Mouse (Mus musculus) spleen, adult 2 months (tissue): ENCODE measurements around the gene 1110004F10Rik. TPM values are rescaled to one million over a fixed set of nuclear protein-coding genes. Genes with fewer than 3 reads are reported as not detected.

Experiments used
- DNase-seq, 2 experiments: peaks; one replicate each; pipeline versions ENCODE4 v3.0.0 to v3.0.0-alpha.2; 2012 to 2021; ENCODE audit warnings: low spot score in 2 of 2, low read depth in 1 of 2
- H3K27ac ChIP-seq: fragments of 200-500 bp; 2 replicates; pipeline ENCODE4 v1.5.1; 2012; ENCODE audit warnings: low read length, inconsistent platforms; ENCODE audit not compliant: insufficient read depth
- H3K27me3 ChIP-seq: fragments of 200-500 bp; 2 replicates; pipeline ENCODE4 v1.6.1; 2012; ENCODE audit warnings: mild to moderate bottlenecking, moderate library complexity, low read length, inconsistent platforms; ENCODE audit not compliant: control insufficient read depth, insufficient read depth
- H3K36me3 ChIP-seq: fragments of 200-500 bp; 2 replicates; pipeline ENCODE4 v1.6.1; 2012; ENCODE audit warnings: mild to moderate bottlenecking, low read length, inconsistent platforms; ENCODE audit not compliant: control insufficient read depth, insufficient read depth
- H3K4me1 ChIP-seq: fragments of 200-500 bp; 2 replicates; pipeline ENCODE4 v1.6.1; 2011; ENCODE audit warnings: inconsistent platforms; ENCODE audit not compliant: control insufficient read depth, insufficient read depth, insufficient read length
- H3K4me3 ChIP-seq: fragments of 200-500 bp; 2 replicates; pipeline ENCODE4 v1.5.1; 2011; ENCODE audit warnings: mild to moderate bottlenecking, inconsistent platforms; ENCODE audit not compliant: insufficient read depth, insufficient read length; ENCODE audit errors: extremely low read depth
- CTCF ChIP-seq: fragments of 200-500 bp; IDR thresholded peaks from 2 replicates; pipeline ENCODE4 v1.5.1; 2011; ENCODE audit warnings: mild to moderate bottlenecking, inconsistent platforms; ENCODE audit not compliant: insufficient read depth, insufficient read length, insufficient replicate concordance; ENCODE audit errors: extremely low read depth
- POLR2A ChIP-seq: fragments of 200-500 bp; IDR thresholded peaks from 2 replicates; pipeline ENCODE4 v1.6.1; 2011; ENCODE audit warnings: low read depth, low read length, inconsistent platforms
- WGBS: fragments of 180-500 bp; shearing (Covaris S2); methylation state at CpG from one replicate; pipeline ENCODE4 v1.1.7; 2018; 5-methylcytosine and 5-hydroxymethylcytosine counted together
- polyA plus RNA-seq: library from polyadenylated mRNA; depleted of rRNA; stranded (reverse); fragments of >200 nt; gene quantifications from 2 replicates; pipeline ENCODE4 v1.2.3, GENCODE M21; 2012

Gene 1110004F10Rik
- polyA plus RNA-seq, 1 experiment, result 27.6 TPM

DNA sequence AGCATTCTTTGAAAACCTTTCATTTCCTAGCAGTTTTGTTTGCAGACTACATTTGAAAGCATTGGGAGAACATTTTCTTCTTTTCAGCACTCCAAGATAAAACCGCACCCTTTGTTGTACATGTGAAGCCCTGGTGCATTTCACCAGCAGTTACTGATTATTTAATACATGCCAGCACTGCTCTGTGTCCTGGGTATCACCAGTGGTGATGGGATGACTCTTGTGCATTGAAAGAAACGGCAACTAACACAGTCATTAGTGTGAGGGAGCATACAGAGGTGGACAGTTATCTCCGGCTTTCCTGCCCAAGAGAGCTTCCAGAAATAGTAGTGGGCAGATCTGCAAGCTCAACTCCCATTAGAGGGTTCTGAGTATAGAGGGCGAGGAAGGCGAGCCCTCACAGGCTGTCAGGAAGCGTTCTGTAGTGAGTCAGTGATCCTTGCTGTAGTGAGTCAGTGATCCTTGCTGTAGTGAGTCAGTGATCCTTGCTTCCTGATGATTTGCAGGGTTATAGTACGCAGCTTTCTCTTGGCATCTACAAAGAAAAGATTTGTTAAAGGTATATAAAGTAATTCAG, 60.8 kb downstream of the 1110004F10Rik start:
- WGBS, result 62% methylated on average over 7 of the region's 7 CpGs
- H3K4me1 ChIP-seq, result 0 out of 2 replicates have a peak, but pooled peaks cover 1% of the 10 kb centered on the region
- peaks cover 16% of the 10 kb centered on the region for H3K36me3 ChIP-seq
- H3K27ac ChIP-seq, result no peak overlapping the region
- no peak overlapping the region for H3K4me3 ChIP-seq
- no peak for DNase-seq
- TF ChIP-seq POLR2A, result no peak
- no peak for TF ChIP-seq CTCF
- no peaks in the 10 kb centered on the region for H3K27me3 ChIP-seq

GRCm38 (mm10) chr7:116103091-116103490, 63.9 kb downstream of the 1110004F10Rik start:
- Histone ChIP-seq H3K4me1 (no peaks in the 10 kb centered on the region), H3K27me3 (no peaks in the 10 kb centered on the region), H3K4me3 (no peak overlapping the region), H3K36me3 (peaks cover 23% of the 10 kb centered on the region), H3K27ac (no peak overlapping the region)
- no peak for DNase-seq
- TF ChIP-seq CTCF, result no peak
- no peak for TF ChIP-seq POLR2A
- 98% methylated on average over 9 of the region's 9 CpGs for WGBS

DNA sequence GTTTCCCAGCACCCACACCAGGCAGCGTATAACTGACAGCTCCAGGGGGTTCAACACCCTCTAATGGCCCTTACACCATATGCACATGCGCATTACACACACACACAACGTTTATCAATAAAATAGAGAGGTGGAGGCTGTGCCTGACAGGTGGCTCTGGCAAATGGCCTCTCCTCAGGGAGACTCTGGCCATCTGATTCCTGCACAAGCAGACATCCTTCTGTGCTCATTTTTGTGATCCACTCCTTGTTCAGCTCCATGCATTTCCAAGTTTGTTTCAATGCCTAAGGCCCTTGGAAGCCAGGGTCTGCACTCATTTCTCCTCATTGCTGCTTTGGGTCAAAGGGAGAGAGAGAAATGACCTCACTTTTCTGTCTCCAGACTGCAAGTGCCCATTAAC, 71.5 kb downstream of the 1110004F10Rik start:
- 79% methylated on average over 3 of the region's 3 CpGs for WGBS
- Histone ChIP-seq H3K27ac (no peak overlapping the region), H3K36me3 (0 out of 2 replicates have a peak, but pooled peaks cover 3% of the 10 kb centered on the region), H3K4me3 (no peak overlapping the region), H3K4me1 (no peaks in the 10 kb centered on the region), H3K27me3 (no peaks in the 10 kb centered on the region)
- TF ChIP-seq POLR2A, result no peak
- no peak for TF ChIP-seq CTCF
- no peak for DNase-seq

GRCm38 (mm10) chr7:116111546-116111945, 72.3 kb downstream of the 1110004F10Rik start:
- Histone ChIP-seq H3K4me3 (no peak overlapping the region), H3K36me3 (no peaks in the 10 kb centered on the region), H3K27me3 (no peaks in the 10 kb centered on the region), H3K4me1 (no peaks in the 10 kb centered on the region), H3K27ac (no peak overlapping the region)
- TF ChIP-seq CTCF, result no peak
- TF ChIP-seq POLR2A, result no peak
- 86% methylated on average over 6 of the region's 6 CpGs for WGBS
- DNase-seq, result no peak

DNA sequence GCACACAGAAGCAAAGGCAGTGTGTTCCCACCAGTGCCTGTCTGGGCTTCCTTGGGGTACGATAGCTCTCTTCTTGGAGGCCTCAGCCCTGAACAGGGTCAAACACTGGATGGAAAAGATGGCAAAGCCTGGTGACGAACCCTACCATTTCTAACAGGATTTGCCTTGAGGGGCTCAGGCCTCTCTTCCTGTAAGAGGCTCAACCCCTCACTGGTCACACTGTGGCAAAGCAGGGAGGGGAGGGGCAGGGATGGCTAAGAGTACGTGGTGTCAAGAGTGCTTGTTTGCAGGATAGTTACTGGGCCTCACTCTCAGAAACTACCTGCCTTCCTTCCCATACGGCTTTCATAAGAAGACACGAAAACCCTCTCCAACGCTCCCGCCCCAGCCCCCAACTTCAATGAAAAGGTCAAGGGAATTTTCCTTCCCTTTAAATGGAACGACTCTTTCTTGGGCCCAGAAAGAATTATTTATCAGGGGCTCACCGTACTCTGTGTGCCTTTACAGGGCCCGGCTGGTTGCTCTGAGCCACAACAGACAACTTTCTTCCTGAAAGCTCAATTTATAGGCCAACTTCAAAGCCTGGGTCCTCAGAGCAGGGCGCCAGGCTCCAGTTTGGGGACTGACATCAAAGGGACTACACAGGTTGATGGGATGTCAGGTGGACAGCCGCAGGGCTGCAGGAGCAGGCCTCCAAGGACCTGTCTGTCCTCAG, 76.2 kb downstream of the 1110004F10Rik start:
- Histone ChIP-seq H3K27ac (no peak overlapping the region), H3K4me3 (no peak overlapping the region), H3K4me1 (no peaks in the 10 kb centered on the region), H3K36me3 (no peaks in the 10 kb centered on the region), H3K27me3 (no peaks in the 10 kb centered on the region)
- no peak for DNase-seq
- WGBS, result 85% methylated on average over 12 of the region's 12 CpGs
- no peak for TF ChIP-seq POLR2A
- TF ChIP-seq CTCF, result no peak

- 78% methylated on average over 2 of the region's 2 CpGs for WGBS
- no peak overlapping the region for H3K4me3 ChIP-seq
- no peak overlapping the region for H3K27ac ChIP-seq
- TF ChIP-seq POLR2A (no peak), CTCF (no peak)
- DNase-seq, result no peak
- H3K36me3 ChIP-seq, result no peaks in the 10 kb centered on the region
- no peaks in the 10 kb centered on the region for H3K27me3 ChIP-seq
- H3K4me1 ChIP-seq, result no peaks in the 10 kb centered on the region
Observed at GRCm38 (mm10) chr7:116115991-116116390, 76.8 kb downstream of the 1110004F10Rik start.

- no peaks in the 10 kb centered on the region for H3K4me1 ChIP-seq
- H3K27ac ChIP-seq, result no peak overlapping the region
- TF ChIP-seq CTCF, result no peak
- no peak for TF ChIP-seq POLR2A
- WGBS, result 85% methylated on average over 1 of the region's 1 CpGs
- H3K27me3 ChIP-seq, result no peaks in the 10 kb centered on the region
- H3K36me3 ChIP-seq, result no peaks in the 10 kb centered on the region
- H3K4me3 ChIP-seq, result no peak overlapping the region
- DNase-seq, result no peak
Observed at GRCm38 (mm10) chr7:116119306-116119857, 80.2 kb downstream of the 1110004F10Rik start.
